Mouse (Mus musculus) liver, embryonic 14.5 days (tissue): ENCODE measurements around the gene Taok2. TPM values are rescaled to one million over a fixed set of nuclear protein-coding genes. Genes with fewer than 3 reads are reported as not detected.

Source experiments
- ATAC-seq: fragments of 200-750 bp; cut with Nextera tagmentation; 2 replicates; pipeline ENCODE4 v1.8.0; 2017; ENCODE audit warnings: moderate number of reproducible peaks, mild to moderate bottlenecking, moderate library complexity; ENCODE audit not compliant: insufficient read depth
- DNase-seq, 3 experiments: peaks; one replicate each; pipeline ENCODE4 v3.0.0-alpha.2; 2012 to 2013; ENCODE audit warnings: low read depth in 3 of 3, low spot score in 3 of 3
- H3K27ac ChIP-seq: fragments of 300-500 bp; sonication (generic); 2 replicates; pipeline ENCODE4 v1.5.1; 2014; ENCODE audit warnings: moderate library complexity, mild to moderate bottlenecking, control low read depth, inconsistent platforms
- H3K27me3 ChIP-seq: fragments of 300-500 bp; sonication (generic); 2 replicates; pipeline ENCODE4 v1.6.1; 2014; ENCODE audit warnings: mild to moderate bottlenecking, low read length, moderate library complexity; ENCODE audit not compliant: control insufficient read depth, insufficient read depth
- H3K36me3 ChIP-seq: fragments of 300-500 bp; sonication (generic); replicated peaks from 2 replicates; pipeline ENCODE4 v1.6.1; 2014; ENCODE audit warnings: low read depth; ENCODE audit not compliant: control insufficient read depth, insufficient read depth
- H3K4me1 ChIP-seq, 2 experiments: fragments of 200-500 bp in 1 of 2; fragments of 300-500 bp in 1 of 2; sonication (generic) in 1 of 2; replicated peaks; 2 replicates each; pipeline ENCODE4 v1.6.1; 2012 to 2014; ENCODE audit warnings: antibody characterized with exemption in 1 of 2, inconsistent platforms in 1 of 2, low read length in 1 of 2; ENCODE audit not compliant: control insufficient read depth in 2 of 2, insufficient read depth in 2 of 2
- H3K4me2 ChIP-seq: fragments of 300-500 bp; sonication (generic); 2 replicates; pipeline ENCODE4 v1.6.1; 2014; ENCODE audit warnings: low read depth, mild to moderate bottlenecking, control low read depth, moderate library complexity
- H3K4me3 ChIP-seq, 2 experiments: fragments of 200-500 bp in 1 of 2; fragments of 300-500 bp in 1 of 2; sonication (generic) in 1 of 2; 2 replicates each; pipeline ENCODE4 v1.5.1; 2012 to 2014; ENCODE audit warnings: low read depth in 2 of 2, low read length in 2 of 2, mild to moderate bottlenecking in 2 of 2, control low read depth in 1 of 2, inconsistent platforms in 1 of 2, moderate library complexity in 1 of 2; ENCODE audit not compliant: insufficient read depth in 1 of 2
- H3K9ac ChIP-seq: fragments of 300-500 bp; sonication (generic); replicated peaks from 2 replicates; pipeline ENCODE4 v1.6.1; 2014; ENCODE audit warnings: mild to moderate bottlenecking, control low read depth, moderate library complexity
- H3K9me3 ChIP-seq: fragments of 300-500 bp; sonication (generic); 2 replicates; pipeline ENCODE4 v1.6.1; 2016; ENCODE audit warnings: low read length, mixed read lengths; ENCODE audit not compliant: control insufficient read depth
- CTCF ChIP-seq: IDR thresholded peaks from 2 replicates; pipeline ENCODE4 v1.5.1; 2016; ENCODE audit warnings: antibody characterized with exemption, low read depth, control low read depth
- EP300 ChIP-seq: IDR thresholded peaks from 2 replicates; pipeline ENCODE4 v1.6.1; 2016; ENCODE audit warnings: antibody characterized with exemption, low read depth
- WGBS: fragments of 180-500 bp; shearing (Covaris S2); extraction: QIAGEN DNeasy Blood & Tissue Kit; methylation state at CpG from one replicate; pipeline ENCODE4 v1.1.7; 2014; ENCODE audit not compliant: insufficient replicate concordance; 5-methylcytosine and 5-hydroxymethylcytosine counted together
- polyA plus RNA-seq, 2 experiments: library from polyadenylated mRNA; depleted of rRNA in 1 of 2; stranded (reverse) in 1 of 2; unstranded in 1 of 2; fragments of >200 nt; fragmentation: Nextera tagmentation in 1 of 2; extraction: Ambion mirVana in 1 of 2; gene quantifications; 2 replicates each; pipeline versions ENCODE4 v1.2.1 to v1.2.3; 2012 to 2014

Gene Taok2
- polyA plus RNA-seq, 2 experiments: 6.3 to 16.3 TPM

- ATAC-seq: no peak
- Histone ChIP-seq H3K9ac (no peak overlapping the region), H3K4me2 (no peak overlapping the region), H3K4me1 (no peaks in the 10 kb centered on the region), H3K36me3 (no peaks in the 10 kb centered on the region), H3K27me3 (peaks cover 16% of the 10 kb centered on the region), H3K9me3 (no peaks in the 10 kb centered on the region), H3K27ac (no peak overlapping the region), H3K4me3 (no peak overlapping the region)
- no peak for DNase-seq
- TF ChIP-seq CTCF (no peak), EP300 (no peak)
- WGBS: 17% methylated on average over 10 of the region's 10 CpGs
Observed at GRCm38 (mm10) chr7:126823940-126824339, 60.6 kb downstream of the Taok2 start.

GRCm38 (mm10) chr7:126823202-126823711, 61.2 kb downstream of the Taok2 start:
- peaks cover 16% of the 10 kb centered on the region for H3K27me3 ChIP-seq
- H3K4me2 ChIP-seq: no peak overlapping the region
- H3K36me3 ChIP-seq: no peaks in the 10 kb centered on the region
- H3K4me1 ChIP-seq: no peaks in the 10 kb centered on the region
- no peaks in the 10 kb centered on the region for H3K9me3 ChIP-seq
- 5% methylated on average over 17 of the region's 19 CpGs for WGBS
- TF ChIP-seq EP300 (no peak), CTCF (no peak)
- H3K9ac ChIP-seq: no peak overlapping the region
- no peak overlapping the region for H3K4me3 ChIP-seq
- DNase-seq (no peak), ATAC-seq (no peak)
- no peak overlapping the region for H3K27ac ChIP-seq

GRCm38 (mm10) chr7:126822741-126823140, 61.8 kb downstream of the Taok2 start:
- no peaks in the 10 kb centered on the region for H3K4me1 ChIP-seq
- H3K4me3 ChIP-seq: no peak overlapping the region
- peaks cover 16% of the 10 kb centered on the region for H3K27me3 ChIP-seq
- TF ChIP-seq CTCF: no peak
- no peak for TF ChIP-seq EP300
- ATAC-seq (no peak), DNase-seq (no peak)
- no peak overlapping the region for H3K4me2 ChIP-seq
- whole genome bisulfite sequencing: 31% methylated on average over 9 of the region's 9 CpGs
- H3K9ac ChIP-seq: no peak overlapping the region
- H3K9me3 ChIP-seq: no peaks in the 10 kb centered on the region
- H3K27ac ChIP-seq: no peak overlapping the region
- H3K36me3 ChIP-seq: no peaks in the 10 kb centered on the region

- Histone ChIP-seq H3K4me2 (no peak overlapping the region), H3K4me1 (no peaks in the 10 kb centered on the region), H3K9me3 (no peaks in the 10 kb centered on the region), H3K36me3 (no peaks in the 10 kb centered on the region), H3K27me3 (peaks cover 16% of the 10 kb centered on the region), H3K4me3 (no peak overlapping the region), H3K27ac (no peak overlapping the region), H3K9ac (no peak overlapping the region)
- TF ChIP-seq EP300 (no peak), CTCF (peak; percentile 97)
- 17% methylated on average over 7 of the region's 7 CpGs for WGBS
- ATAC-seq: peak; percentile 41; the same call in 1 of the 2 replicates
- peak; percentile 36 to 59 (median 55) for DNase-seq
Observed at GRCm38 (mm10) chr7:126821835-126822511, 62.5 kb downstream of the Taok2 start.

GRCm38 (mm10) chr7:126818818-126819217, 65.7 kb downstream of the Taok2 start:
- Histone ChIP-seq H3K4me2 (no peak overlapping the region), H3K36me3 (no peaks in the 10 kb centered on the region), H3K27ac (no peak overlapping the region), H3K9ac (no peak overlapping the region), H3K9me3 (no peaks in the 10 kb centered on the region), H3K4me1 (no peaks in the 10 kb centered on the region), H3K4me3 (no peak overlapping the region), H3K27me3 (peaks cover 11% of the 10 kb centered on the region)
- 13% methylated on average over 1 of the region's 1 CpGs for WGBS
- DNase-seq: no peak
- no peak for TF ChIP-seq EP300
- TF ChIP-seq CTCF: peak; percentile 36; the same call in 1 of the 2 replicates
- no peak for ATAC-seq
